Mouse (Mus musculus) pancreas, adult 10 weeks (tissue): ENCODE measurements around the gene Gm10058. TPM values are rescaled to one million over a fixed set of nuclear protein-coding genes. Genes with fewer than 3 reads are reported as not detected.

Source experiments
- polyA plus RNA-seq: library from polyadenylated mRNA; stranded (reverse); fragments of 350-450 nt; fragmentation: Illumina TruSeq; extraction: RNeasy Lipid Tissue Mini Kit (QIAGEN cat#74804); gene quantifications from one replicate; pipeline ENCODE4 v1.2.3, GENCODE M21; 2015; ENCODE audit warnings: low read depth, low replicate concordance; ENCODE audit not compliant: insufficient read depth

The Gm10058 gene
- polyA plus RNA-seq, result not detected

DNA sequence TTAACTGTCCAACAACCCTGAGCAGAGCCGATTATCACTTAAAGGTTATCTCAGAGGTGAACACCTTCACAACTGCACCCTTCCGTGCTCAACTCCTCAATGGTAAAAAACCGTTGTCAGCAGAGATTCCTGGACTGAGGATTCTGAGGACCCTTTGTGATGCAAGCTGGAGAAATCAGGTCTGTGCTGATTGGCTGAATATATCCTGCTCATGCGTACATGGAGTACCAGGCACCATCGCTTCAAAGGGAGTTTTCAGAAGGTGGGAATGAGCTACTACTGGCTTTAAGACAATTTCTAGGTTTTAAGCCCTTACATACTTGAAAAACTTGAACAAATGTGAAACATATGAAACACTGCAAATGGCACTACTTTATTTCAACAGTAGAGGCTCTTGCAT lies at the start of gene Gm10058:
TSS of gene Gm10058 (minus strand) at position 101 of the 400 bp plus-strand sequence.

